Mouse (Mus musculus) stomach, embryonic 15.5 days (tissue): ENCODE measurements around the gene Scarb1. TPM values are rescaled to one million over a fixed set of nuclear protein-coding genes. Genes with fewer than 3 reads are reported as not detected.
A peak's percentile ranks its signal among the peaks of the same experiment; 100 is the strongest.
"Not testable (repeated sequence)": the region's sequence is repeated elsewhere in the genome, so short reads cannot be mapped to it uniquely, and the experiment has no call there.

ENCODE experiments used
- ATAC-seq: fragments of 200-750 bp; cut with Nextera tagmentation; 2 replicates; pipeline ENCODE4 v1.8.0; 2017; ENCODE audit warnings: low read depth, moderate number of reproducible peaks, moderate TSS enrichment; ENCODE audit not compliant: insufficient read depth, low FRiP score
- H3K27ac ChIP-seq: fragments of 300-500 bp; sonication (generic); 2 replicates; pipeline ENCODE4 v1.5.1; 2015; ENCODE audit warnings: mild to moderate bottlenecking, inconsistent platforms
- H3K27me3 ChIP-seq: fragments of 300-500 bp; sonication (generic); replicated peaks from 2 replicates; pipeline ENCODE4 v1.6.1; 2015; ENCODE audit warnings: inconsistent platforms
- H3K36me3 ChIP-seq: fragments of 300-500 bp; sonication (generic); 2 replicates; pipeline ENCODE4 v1.6.1; 2015; ENCODE audit warnings: inconsistent platforms
- H3K4me1 ChIP-seq: fragments of 300-500 bp; sonication (generic); 2 replicates; pipeline ENCODE4 v1.6.1; 2015; ENCODE audit warnings: inconsistent platforms
- H3K4me2 ChIP-seq: fragments of 300-500 bp; sonication (generic); 2 replicates; pipeline ENCODE4 v1.6.1; 2015; ENCODE audit warnings: mild to moderate bottlenecking, inconsistent platforms
- H3K4me3 ChIP-seq: fragments of 300-500 bp; sonication (generic); replicated peaks from 2 replicates; pipeline ENCODE4 v1.5.1; 2015; ENCODE audit warnings: inconsistent platforms
- H3K9ac ChIP-seq: fragments of 300-500 bp; sonication (generic); 2 replicates; pipeline ENCODE4 v1.6.1; 2015; ENCODE audit warnings: inconsistent platforms
- H3K9me3 ChIP-seq: fragments of 300-500 bp; sonication (generic); 2 replicates; pipeline ENCODE4 v1.6.1; 2016; ENCODE audit warnings: inconsistent platforms
- WGBS: fragments of 180-500 bp; shearing (Covaris S2); methylation state at CpG from one replicate; pipeline ENCODE4 v1.1.7; 2015; 5-methylcytosine and 5-hydroxymethylcytosine counted together
- polyA plus RNA-seq: library from polyadenylated mRNA; unstranded; fragments of >200 nt; fragmentation: Nextera tagmentation; extraction: Ambion mirVana; gene quantifications from 2 replicates; pipeline ENCODE4 v1.2.1, GENCODE M21; 2015

Gene Scarb1
- 61.9 and 67.9 TPM in 2 replicates for polyA plus RNA-seq

DNA sequence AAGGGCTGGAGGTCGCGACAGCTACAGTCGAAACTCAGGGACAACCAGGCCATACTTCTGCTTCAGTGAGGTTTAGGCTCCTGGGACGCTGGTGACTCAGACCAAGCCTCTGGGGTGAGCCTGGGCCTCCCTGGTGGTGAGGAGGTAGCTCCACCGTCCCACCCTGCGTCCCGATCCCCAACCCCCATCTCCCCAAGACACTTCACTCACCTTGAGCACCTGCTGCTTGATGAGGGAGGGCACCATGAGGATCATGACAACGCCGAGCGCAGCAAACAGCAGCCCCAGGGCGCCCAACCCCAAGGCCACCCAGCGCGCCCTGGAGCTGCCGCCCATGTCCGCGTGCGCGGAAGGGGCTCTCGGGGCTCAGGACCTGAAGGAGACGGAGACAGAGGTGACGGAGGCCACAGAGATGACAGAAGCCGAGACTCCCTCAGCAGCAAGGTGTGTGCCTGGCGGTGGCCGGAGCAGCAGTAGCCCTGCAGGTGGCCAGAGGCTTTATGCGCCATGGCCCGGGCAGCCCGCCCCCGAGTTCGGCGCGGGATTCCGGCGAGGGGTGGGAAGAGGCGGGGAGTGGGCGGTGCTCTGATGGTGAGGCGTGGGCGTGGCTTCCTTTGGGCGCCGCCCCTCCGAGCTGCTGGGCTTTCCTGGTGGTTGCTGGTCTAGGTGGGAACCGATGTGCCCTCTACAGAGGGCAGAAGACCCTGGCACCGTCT lies at the start of gene Scarb1:
Gene Scarb1, minus strand, starts transcription at position 548 of the 716 bp plus-strand sequence.
- peak within 1 kb of the TSS; percentile 59; the same call in 1 of the 2 replicates for H3K27ac ChIP-seq
- H3K27me3 ChIP-seq = no peaks in the 10 kb centered on the region
- WGBS = under 1% methylated on average over 42 of the region's 42 CpGs
- H3K4me3 ChIP-seq = peak within 1 kb of the TSS; percentile 94
- H3K4me2 ChIP-seq = peak within 1 kb of the TSS; percentile 80
- H3K36me3 ChIP-seq = no peaks in the 10 kb centered on the region
- H3K9me3 ChIP-seq = no peaks in the 10 kb centered on the region
- H3K4me1 ChIP-seq = peaks cover 30% of the 10 kb centered on the region
- peak; percentile 84 for ATAC-seq
- peak within 1 kb of the TSS; percentile 73 for H3K9ac ChIP-seq

DNA sequence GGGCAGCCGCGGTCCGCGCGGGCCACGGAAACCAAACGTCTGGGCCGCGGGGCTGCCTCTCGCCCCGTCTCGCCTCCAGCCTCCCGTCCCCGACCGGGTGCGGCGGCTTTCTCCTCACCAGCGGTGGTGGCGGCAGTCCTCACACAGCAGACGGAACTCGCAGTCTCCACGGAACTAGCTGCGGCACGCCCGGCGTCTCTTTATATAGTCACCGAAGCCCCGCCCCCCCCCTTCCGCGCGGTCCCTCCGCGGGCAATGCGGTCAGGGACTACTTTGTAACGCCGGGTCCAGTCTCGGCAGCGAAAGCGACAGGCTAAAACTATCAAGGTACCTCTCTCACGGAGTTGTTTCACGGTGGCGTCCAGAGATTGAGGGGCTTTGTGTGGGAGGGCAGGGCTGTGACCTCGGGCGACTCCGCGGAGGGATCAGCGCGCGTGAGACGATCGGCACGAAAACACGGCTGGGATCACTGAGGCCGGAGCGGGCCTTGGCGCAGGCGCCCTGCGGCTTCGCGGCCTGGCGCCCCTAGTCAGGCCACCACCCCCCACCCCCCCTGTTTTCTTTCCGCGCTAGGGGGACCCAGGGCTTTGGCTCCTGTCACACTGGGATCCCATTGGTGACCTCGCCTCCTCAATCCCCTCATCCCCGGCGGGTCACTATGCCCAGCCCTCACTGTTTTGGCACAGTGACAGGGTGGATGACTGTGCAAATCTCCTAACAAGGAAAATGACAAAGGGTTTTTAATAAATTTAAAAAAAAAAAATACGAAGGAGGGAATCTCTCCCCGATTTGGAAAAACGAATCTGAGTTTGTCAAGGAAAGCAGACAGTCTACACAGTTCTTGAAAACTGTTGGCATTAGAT lies 48.9 kb upstream of the Scarb1 start, which contains the start of gene Ubc:
Gene Ubc, minus strand, starts transcription at position 624 of the 863 bp plus-strand sequence.
- no peaks in the 10 kb centered on the region for H3K9me3 ChIP-seq
- no peaks in the 10 kb centered on the region for H3K27me3 ChIP-seq
- WGBS = under 1% methylated on average over 69 of the region's 69 CpGs
- peak within 1 kb of the TSS; percentile 99 for H3K9ac ChIP-seq
- ATAC-seq = peak; percentile 45
- H3K27ac ChIP-seq = peak within 1 kb of the TSS; percentile 99
- H3K4me3 ChIP-seq = peak within 1 kb of the TSS; percentile 100
- peaks cover 9% of the 10 kb centered on the region for H3K36me3 ChIP-seq
- peak within 1 kb of the TSS; percentile 89 for H3K4me2 ChIP-seq
- H3K4me1 ChIP-seq = peaks cover 17% of the 10 kb centered on the region

DNA sequence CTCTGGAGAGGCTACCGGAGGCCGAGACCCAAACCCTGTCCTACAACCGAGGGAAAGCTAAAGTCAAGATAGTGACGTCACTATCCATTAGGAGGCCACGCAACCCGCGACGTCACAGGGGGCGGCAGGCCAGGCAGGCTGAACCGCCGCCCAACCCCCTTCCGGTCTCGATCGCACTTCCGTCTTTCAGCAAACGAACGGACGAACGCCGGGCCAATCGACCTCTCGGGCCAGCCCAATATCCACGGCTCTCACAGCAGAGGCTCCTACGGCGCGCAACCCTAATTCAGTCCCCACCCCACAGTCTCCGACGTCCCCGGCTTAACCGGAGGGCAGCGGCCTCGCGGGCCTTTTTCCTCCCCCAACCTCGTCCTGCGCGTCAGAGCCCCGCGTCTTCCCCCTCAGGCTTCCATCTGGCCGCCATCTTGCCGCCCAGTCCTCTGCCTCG lies 48.3 kb upstream of the Scarb1 start, which contains the start of gene Gm10382:
Gene Gm10382, plus strand, starts transcription at position 192 of the 448 bp plus-strand sequence.
- H3K36me3 ChIP-seq = peaks cover 12% of the 10 kb centered on the region
- peaks cover 14% of the 10 kb centered on the region for H3K4me1 ChIP-seq
- under 1% methylated on average over 41 of the region's 41 CpGs for WGBS
- peak within 1 kb of the TSS; percentile 100 for H3K4me3 ChIP-seq
- H3K9me3 ChIP-seq = no peaks in the 10 kb centered on the region
- H3K9ac ChIP-seq = peak within 1 kb of the TSS; percentile 99
- ATAC-seq = peak; percentile 12; the same call in 1 of the 2 replicates
- H3K4me2 ChIP-seq = peak within 1 kb of the TSS; percentile 89
- peak within 1 kb of the TSS; percentile 99 for H3K27ac ChIP-seq
- H3K27me3 ChIP-seq = no peaks in the 10 kb centered on the region

DNA sequence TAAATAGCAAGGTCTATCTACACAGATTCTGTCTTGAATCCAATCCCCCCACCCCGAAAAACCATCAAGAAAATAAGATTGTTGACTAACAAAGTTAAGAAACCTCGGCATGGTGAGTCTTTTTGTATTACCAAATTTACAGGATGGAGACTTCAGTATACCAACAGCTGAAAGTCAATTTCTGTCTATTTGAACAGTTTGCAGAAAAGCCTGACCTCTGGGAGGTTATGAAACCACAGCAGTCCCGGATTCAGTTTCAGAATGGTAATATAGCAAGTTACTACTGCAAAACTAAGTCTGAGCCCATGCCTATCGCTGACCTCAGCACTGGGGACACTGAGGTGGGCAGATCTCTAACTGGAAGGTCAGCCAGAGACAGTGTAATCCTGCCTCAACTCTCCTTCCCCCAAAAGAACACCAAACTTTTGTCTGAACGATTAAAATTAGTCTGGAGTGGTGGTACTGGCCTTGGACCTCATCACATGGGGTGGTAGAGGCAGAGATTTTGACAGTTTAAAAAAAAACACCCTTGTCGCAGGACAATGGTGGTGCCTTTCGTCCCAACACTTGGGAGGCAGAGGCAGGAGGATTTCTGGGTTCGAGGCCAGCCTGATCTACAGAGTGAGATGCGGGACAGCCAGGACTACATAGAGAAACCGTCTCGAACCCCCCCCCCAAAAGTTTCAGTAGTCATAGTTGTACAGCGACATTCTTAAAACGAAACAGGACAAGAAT lies 47.6 kb upstream of the Scarb1 start:
- H3K9me3 ChIP-seq = no peaks in the 10 kb centered on the region
- 18% methylated on average over 13 of the region's 13 CpGs for WGBS
- peaks cover 11% of the 10 kb centered on the region for H3K4me1 ChIP-seq
- ATAC-seq = no peak
- H3K9ac ChIP-seq = peak overlapping the region; percentile 99; the same call in 1 of the 2 replicates
- peaks cover 12% of the 10 kb centered on the region for H3K36me3 ChIP-seq
- peak overlapping the region; percentile 100 for H3K4me3 ChIP-seq
- H3K27ac ChIP-seq = peak overlapping the region; percentile 99
- no peaks in the 10 kb centered on the region for H3K27me3 ChIP-seq
- H3K4me2 ChIP-seq = peak overlapping the region; percentile 89

DNA sequence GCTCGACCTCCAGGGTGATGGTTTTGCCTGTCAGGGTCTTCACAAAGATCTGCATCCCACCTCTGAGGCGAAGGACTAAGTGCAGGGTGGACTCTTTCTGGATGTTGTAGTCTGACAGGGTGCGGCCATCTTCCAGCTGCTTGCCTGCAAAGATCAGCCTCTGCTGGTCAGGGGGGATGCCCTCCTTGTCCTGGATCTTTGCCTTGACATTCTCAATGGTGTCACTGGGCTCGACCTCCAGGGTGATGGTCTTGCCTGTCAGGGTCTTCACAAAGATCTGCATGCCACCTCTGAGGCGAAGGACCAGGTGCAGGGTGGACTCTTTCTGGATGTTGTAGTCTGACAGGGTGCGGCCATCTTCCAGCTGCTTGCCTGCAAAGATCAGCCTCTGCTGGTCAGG lies 46.4 kb upstream of the Scarb1 start:
- H3K4me2 ChIP-seq, H3K4me3 ChIP-seq, ATAC-seq, H3K9me3 ChIP-seq, H3K9ac ChIP-seq, H3K27ac ChIP-seq, H3K27me3 ChIP-seq, H3K4me1 ChIP-seq: not testable (repeated sequence)
- 86% methylated on average over 5 of the region's 6 CpGs for WGBS
- peaks cover 12% of the 10 kb centered on the region for H3K36me3 ChIP-seq

DNA sequence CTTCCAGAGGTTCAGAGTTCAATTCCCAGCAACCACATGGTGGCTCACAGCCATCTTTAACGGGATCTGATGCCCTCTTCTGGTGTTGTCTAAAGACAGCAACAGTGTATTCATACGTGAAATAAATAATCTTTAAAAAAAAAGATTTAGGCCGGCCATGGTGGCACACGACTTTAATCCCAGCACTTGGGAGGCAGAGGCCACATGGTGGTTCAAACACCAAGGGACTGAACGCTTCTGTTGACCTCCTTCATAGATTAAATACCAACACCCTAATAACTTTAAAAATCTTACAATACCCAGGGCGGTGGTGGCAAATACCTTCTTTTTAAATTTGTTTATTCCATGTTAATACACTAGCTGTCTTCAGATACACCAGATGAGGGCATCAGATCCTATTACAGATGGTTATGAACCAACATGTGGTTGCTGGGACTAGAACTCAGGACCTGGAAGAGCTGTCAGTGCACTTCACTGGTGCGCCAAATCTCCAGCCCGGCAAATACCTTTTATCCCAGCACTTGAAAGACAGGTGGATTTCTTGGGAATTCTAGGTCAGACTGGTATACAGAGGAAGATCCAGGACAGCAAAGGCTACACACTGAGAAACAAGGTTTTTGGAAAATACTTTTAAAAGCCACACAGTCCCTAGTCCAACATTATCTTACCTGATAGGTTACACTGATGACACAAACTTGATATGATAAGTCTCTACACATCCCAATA lies 44.5 kb upstream of the Scarb1 start:
- Histone ChIP-seq H3K9ac (no peak overlapping the region), H3K27ac (no peak overlapping the region), H3K36me3 (peaks cover 12% of the 10 kb centered on the region), H3K27me3 (no peaks in the 10 kb centered on the region), H3K4me2 (no peak overlapping the region), H3K4me1 (0 out of 2 replicates have a peak, but pooled peaks cover 3% of the 10 kb centered on the region), H3K9me3 (no peaks in the 10 kb centered on the region), H3K4me3 (no peak overlapping the region)
- ATAC-seq = no peak
- 66% methylated on average over 8 of the region's 8 CpGs for WGBS

DNA sequence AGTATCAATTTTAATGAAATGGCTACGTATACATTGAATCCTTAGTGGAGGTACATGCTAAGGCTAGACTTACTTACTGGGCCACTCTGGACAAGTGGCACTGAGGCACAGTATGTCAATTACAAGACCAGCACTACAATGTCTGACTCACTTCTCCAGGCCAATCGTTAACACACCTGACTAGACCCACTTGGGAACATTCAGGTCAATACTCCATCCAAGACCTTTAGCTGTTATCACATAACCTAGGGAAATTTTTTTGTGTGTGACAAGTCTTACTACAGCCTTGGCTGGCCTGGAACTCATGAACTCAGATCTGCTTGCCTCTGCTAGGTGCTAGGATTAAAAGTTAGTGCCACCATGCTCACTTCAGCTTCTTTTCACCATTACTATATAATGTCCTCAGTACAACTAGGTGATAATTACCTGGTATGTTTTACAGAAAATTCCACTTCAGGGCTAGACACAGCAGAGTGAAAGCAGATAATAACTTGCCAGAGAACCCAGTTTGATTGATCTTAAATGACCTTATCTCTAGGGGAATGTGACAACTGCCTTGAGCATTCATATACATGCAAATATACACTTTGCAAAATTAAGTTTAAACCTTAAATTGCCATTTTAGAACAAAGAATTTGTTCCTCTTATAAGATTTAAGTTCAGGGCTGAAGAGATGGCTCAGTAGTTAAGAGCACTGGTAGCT lies 43.8 kb upstream of the Scarb1 start:
- Histone ChIP-seq H3K9me3 (no peaks in the 10 kb centered on the region), H3K4me2 (no peak overlapping the region), H3K27ac (no peak overlapping the region), H3K4me1 (0 out of 2 replicates have a peak, but pooled peaks cover 3% of the 10 kb centered on the region), H3K4me3 (no peak overlapping the region), H3K27me3 (no peaks in the 10 kb centered on the region), H3K36me3 (peaks cover 12% of the 10 kb centered on the region), H3K9ac (no peak overlapping the region)
- WGBS = 75% methylated on average over 2 of the region's 2 CpGs
- no peak for ATAC-seq

DNA sequence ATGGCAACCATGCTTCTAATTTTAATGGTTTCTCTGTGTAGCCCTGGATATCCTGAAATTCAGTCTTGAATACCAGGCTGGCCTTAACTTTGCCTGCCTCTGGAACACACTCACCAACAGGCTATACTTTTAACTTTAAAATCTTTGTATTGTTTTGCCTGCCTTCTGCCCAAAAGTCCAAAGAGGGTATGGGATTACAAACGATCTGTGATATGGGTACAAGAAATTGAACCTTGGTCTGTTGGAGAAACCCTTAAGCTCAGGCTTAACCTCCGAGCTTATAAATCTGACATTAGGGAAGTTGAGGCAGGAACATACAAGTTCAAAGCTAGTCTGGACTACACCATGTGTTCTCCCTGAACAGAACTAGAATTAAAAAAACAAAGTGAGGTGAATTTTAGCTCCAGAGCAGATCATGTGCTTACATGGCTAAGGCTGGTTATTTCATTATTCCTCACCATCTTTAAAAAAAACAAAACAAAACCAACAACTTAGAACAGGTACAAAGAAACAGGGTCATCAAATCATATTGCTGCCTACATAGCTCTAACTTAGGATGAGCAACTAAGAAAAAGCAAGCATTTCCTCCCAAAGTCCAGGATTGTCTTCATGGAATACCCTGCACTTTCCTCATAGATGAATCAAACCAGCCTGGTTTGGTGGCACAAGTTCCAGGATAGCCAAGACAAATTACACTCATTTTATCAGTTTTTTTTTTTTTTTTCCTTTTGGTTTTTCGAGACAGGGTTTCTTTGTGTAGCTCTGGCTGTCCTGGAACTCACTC lies 42.9 kb upstream of the Scarb1 start:
- no peak for ATAC-seq
- 70% methylated on average over 3 of the region's 3 CpGs for whole genome bisulfite sequencing
- H3K36me3 ChIP-seq = peaks cover 12% of the 10 kb centered on the region
- H3K9ac ChIP-seq = no peak overlapping the region
- no peaks in the 10 kb centered on the region for H3K27me3 ChIP-seq
- H3K4me2 ChIP-seq = no peak overlapping the region
- H3K4me3 ChIP-seq = no peak overlapping the region
- 0 out of 2 replicates have a peak, but pooled peaks cover 3% of the 10 kb centered on the region for H3K4me1 ChIP-seq
- no peaks in the 10 kb centered on the region for H3K9me3 ChIP-seq
- H3K27ac ChIP-seq = no peak overlapping the region

DNA sequence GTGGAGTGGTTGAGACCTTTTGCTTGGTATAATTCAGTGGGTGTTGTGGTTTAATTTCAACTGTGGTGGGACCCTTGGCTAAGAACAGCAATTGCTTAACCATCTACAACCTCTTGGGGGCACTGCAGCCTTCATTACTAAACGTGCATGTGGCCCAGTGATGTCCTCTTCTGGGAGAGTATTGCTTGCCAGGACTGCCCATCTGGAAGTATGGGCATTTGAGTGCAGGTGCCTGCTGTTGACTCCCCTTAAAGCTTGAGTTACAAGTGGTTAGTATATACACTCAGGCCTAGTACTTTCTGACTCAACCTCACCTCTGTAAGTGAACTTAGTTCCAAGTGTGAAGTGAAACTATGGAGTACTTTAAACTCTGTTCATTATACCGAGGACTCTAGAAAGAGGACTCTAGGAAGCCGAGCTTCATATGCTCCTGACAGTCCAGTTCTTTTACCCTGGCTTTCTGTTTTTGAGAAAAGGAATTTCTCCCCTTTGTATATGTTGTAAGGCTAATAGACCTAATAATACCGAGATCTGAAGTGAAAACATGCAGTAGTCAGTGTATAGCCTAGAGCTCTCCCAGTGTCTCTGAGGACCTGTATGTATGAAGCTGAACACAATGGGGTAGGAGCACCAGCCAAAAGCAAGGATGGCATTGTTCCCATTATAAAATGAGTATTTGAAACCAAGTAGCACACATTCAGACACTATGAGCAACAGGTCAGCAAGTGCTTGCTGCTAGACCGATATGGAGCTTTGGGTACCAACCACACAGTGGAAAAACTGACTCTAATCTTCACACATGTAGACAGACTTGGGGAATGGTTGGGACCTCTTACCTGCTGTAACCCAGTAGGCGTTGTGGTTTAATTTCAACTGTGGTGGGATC lies 42.0 kb upstream of the Scarb1 start:
- no peak overlapping the region for H3K9ac ChIP-seq
- H3K27me3 ChIP-seq = no peaks in the 10 kb centered on the region
- peaks cover 12% of the 10 kb centered on the region for H3K36me3 ChIP-seq
- no peaks in the 10 kb centered on the region for H3K9me3 ChIP-seq
- H3K27ac ChIP-seq = no peak overlapping the region
- H3K4me2 ChIP-seq = no peak overlapping the region
- WGBS = 51% methylated on average over 6 of the region's 6 CpGs
- 0 out of 2 replicates have a peak, but pooled peaks have one; percentile 32 for ATAC-seq
- 0 out of 2 replicates have a peak, but pooled peaks cover 3% of the 10 kb centered on the region for H3K4me1 ChIP-seq
- H3K4me3 ChIP-seq = no peak overlapping the region
